Mouse (Mus musculus): ENCODE measurements around the gene Ccdc120.
A peak's percentile ranks its signal among the peaks of the same experiment; 100 is the strongest.
"Not testable (repeated sequence)": the region's sequence is repeated elsewhere in the genome, so short reads cannot be mapped to it uniquely, and the experiment has no call there.

The Ccdc120 gene

DNA sequence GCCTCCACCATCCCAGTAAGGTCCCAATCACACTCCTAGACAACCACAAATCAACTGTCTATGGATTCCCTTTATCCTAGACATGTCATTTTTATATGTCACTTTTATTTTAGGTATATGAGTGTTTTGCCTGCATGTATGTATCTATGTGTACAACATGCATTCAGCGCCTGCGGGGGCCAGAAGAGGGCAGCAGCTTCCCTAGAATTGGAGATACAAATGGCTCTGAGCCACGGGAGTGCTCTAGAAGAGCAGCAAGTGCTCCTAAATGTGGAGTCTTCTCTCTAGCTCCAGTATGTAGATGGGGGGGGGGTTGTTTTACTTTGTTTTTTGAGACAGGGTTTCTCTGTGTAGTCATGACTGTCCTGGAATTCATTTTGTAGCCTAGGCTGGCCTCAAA, 2.9 kb upstream of the Ccdc120 start:
- DNase-seq (ENCODE audit: low spot score in 2 of 2) = not testable (repeated sequence)

DNA sequence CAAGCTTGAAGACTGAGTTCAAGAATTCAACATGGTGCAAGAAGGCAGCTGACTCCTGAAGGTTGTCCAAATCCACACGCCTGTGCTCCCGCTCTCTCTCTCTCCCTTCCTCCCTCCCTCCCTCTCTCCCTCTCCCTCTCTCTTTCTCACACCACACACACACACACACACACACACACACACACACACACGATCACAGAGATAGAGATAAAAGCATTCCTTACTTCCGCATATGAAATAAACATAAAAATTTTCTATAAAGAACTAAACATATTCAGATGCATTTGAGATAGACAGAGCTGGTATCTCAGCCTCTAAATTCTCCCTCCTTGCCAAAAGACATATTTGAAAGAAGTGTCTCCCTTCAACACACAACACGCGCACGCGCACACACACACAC, 5.3 kb downstream of the Ccdc120 start:
- no peak for DNase-seq (ENCODE audit: low spot score in 2 of 2)

DNA sequence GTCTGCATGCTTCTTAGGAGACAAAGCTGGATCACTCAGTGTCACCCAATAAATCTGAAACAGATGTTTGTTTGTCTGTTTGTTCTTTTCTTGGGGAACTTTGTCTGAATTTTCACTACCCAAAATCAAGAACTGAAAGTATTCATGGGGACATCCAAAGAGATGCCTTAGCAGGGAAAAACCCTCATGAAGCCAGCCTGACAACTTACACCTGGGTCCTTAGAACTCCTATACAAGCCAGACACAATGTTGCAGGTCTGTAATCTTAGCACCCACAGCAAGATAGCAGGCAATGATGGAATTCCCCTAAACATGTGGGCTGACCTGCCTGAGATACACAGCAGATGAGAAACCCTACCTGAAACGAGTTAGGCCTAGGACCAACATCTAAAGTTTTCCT, 5.8 kb downstream of the Ccdc120 start:
- no peak for DNase-seq (ENCODE audit: low spot score in 2 of 2)

DNA sequence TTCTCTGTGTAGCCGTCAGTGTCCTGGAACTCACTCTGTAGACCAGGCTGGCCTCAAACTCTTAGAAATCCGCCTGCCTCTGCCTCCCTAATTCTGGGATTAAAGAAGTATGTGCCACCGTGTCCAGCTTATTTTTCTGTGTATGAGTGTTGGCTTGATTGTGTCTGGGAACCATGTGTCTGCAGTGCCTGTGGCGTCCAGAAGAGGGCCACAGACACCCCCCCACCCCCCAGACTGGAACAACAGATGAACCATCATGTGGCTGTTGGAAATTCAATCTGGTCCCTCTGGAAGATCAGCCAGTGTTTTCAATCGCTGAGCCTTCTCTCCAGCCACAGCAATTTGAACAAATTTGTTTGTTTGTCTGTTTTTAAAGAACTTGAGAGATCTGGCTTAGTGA, 7.2 kb downstream of the Ccdc120 start:
- DNase-seq (ENCODE audit: low spot score in 2 of 2) = no peak

DNA sequence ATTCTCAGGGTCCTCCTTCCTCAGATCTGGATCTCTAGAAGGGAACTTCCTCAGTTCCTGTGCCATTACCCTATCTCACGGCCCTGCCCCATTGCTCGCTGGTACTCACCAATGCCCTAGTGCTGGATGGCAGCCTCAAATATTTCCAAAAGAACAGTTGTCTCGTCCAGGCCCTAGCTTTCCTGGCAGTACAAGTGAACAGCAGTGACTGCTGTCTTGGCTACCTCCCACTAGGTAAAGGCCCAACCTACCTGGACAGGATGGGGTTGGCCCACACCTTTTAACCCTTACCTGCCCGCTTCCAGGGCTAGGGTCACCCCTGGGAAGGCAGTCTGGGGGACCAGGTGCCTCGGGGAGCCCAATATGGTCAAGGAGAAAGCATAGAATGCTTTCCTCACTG, 9.6 kb downstream of the Ccdc120 start:
- DNase-seq (ENCODE audit: low spot score in 2 of 2) = no peak

DNA sequence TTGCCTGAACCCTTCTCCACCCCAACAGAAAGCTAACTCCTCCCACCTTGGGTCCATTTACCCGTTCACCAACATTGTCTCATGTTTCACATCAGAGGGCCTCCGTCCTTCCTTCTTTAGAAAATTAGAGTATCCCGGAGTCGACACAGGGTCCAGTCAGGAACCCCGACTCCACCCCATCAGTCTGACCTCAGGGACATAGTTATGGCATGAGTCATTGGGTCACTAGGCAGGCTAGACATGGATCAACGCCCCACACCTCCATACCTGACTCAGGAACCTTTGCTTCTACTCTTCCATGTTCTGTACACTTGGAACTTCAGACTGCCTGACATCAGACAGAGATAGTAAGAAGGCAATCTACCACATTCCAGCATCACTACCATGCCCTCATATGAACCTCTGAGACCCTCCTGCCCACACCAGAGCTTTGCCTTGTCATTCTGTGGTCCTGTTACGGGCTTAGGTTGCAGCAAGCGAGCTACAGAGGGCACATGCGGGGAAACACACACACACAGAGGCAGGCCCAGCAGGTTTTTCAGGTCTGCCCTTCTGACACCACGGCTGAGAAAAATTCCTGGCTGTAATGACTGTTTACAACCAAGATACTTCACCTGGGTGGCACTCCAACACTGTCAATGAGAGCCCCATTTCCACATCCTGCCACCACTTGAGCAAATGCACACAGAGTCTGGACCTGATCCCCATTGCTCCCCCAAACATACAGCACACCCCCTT, 10.5 kb downstream of the Ccdc120 start:
- DNase-seq (ENCODE audit: low spot score in 2 of 2) = no peak

DNA sequence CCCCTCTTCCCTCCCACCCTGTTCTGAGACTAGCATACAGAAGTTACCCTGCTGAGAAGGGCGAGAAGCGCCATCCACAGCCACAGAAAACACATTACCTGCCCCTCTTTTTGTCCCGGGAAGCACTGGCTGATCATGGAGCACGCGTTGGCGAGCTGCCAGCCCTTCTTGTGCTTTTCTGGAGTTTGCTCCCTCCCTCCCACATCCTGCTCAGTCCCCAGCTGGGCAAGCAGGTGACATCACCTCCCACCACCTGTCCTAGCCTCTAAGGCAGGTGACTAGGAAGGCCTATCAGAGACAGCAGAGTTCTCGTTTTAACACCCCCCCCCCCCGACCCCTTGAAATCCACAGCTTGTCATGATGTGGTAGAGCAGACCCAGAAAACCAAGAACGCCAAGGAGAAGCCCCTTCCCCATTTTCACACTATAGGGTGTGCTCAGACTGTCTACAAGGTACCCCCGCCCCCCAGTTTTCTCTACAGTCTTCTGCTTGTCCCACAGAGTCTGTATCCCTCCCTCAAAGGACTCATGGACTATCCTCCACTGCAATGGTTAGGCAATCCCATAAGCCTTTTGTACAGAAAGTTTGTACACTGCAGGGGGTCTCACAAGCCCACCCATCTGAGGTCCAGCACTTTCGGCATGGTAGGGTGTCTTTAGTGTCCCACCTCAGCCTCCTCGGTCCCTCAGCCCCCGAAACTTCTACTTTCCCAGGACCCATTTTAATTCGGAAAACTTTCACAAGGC, 11.2 kb downstream of the Ccdc120 start:
- no peak for DNase-seq (ENCODE audit: low spot score in 2 of 2)

DNA sequence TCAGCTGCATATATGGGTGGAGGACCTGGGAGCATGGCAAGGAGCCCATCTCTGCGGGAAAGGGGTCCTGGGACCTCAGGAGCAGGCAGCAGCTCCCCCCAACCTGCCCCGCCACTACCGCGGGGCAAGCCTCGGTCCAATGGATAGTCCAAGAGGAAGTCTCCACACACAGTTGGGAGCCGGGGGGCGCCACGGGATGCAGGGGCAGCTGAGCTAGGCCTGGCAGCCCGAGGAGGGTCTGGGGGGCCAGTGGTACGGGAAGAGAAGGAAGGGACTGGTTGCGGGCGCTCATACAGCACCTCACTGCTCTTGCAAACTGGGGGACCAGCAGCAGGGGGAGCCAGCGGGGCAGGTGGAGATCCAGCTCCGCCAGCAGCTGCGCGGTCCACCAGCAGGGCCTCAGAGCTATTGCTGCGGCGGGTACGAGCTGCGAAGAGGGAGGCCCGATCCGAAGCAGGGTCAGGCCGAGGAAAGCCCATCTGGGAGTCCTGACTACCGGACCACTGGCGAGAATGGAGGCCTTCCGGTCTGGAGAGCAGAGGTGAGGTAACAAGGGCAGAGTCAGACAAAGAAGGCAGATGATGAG, 17.0 kb downstream of the Ccdc120 start:
- DNase-seq (ENCODE audit: low spot score in 2 of 2) = peak; percentile 69 to 85

DNA sequence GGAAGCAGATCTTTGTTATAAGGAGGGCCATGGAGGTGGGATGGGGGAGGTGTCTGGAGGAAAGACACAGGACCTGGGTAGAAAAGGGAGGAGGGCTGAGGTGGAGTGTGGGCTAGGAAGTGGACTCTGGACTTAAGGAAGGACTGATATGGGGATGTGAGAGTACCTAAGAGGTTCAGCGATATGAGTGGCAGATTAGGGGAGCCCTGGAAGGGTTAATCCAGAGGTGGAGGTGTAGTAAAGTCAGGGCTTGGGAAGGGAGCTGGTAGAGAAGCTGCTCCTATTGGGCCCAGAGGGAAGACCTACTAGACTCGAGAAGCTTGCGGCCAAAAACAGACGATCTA, 21.8 kb downstream of the Ccdc120 start:
- no peak for DNase-seq (ENCODE audit: low spot score in 2 of 2)

DNA sequence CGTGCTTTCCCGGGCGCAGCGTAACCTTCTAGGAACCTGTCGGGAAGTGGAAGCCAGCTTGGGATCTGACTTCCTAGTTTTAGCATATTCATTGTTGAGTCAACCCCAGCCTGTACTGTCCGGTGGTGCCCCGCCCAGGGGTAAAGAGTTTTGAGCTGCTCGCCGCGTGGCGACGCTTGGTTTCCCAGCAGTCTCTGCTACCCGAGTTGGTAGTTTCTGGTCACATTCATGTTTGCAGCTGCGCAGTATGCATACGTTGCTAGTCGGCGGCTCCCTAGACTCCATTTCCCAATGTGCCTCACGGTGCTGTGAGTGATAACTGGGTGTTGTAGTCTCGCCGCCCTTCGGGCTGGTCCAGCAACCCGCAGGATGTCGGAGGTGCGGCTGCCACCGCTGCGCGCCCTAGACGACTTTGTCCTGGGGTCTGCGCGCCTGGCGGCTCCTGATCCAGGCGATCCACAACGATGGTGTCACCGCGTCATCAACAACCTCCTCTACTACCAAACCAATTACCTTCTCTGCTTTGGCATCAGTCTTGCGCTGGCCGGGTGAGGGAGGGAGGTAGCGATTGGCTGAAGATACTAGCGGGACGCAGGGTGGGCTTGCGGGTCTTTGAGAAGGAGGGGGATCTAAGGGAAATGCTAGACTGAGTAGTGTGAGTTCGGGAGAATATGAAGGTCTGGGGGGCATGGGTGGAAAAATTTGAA, 22.3 kb downstream of the Ccdc120 start, which contains the start of gene Praf2:
Gene Praf2, plus strand, starts transcription at position 225 of the 707 bp plus-strand sequence.
- DNase-seq (ENCODE audit: low spot score in 2 of 2) = peak; percentile 60

DNA sequence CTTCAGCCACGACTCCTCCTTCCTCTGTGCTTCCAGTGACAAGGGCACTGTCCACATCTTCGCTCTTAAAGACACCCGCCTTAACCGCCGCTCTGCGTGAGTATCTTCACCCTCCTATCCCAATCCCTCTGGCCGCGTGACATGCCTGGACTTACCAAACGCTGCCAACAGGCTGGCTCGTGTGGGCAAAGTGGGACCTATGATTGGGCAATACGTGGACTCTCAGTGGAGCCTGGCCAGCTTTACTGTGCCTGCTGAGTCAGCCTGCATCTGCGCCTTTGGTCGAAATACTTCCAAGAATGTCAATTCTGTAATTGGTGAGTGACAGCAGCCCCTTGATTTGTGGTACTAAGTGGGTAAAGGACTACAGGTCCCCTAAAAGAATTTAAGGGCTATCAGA, 23.5 kb downstream of the Ccdc120 start:
- DNase-seq (ENCODE audit: low spot score in 2 of 2) = no peak

DNA sequence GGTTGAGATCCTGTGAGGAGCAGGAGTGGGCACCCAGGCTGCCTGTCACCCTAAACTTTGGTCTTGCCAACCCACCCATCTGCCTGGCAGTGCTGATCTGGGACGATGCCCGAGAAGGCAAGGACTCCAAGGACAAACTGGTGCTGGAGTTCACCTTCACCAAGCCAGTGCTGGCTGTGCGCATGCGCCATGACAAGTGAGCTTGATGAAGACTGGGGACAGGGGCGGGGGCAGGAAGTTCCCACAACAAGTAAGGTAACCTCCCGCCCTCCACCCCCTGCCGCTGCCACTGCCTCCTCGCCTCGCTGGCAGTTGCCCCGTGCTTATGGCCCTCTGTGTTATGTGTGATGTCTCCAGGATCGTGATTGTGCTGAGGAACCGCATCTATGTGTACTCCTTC, 24.9 kb downstream of the Ccdc120 start:
- no peak for DNase-seq (ENCODE audit: low spot score in 2 of 2)

DNA sequence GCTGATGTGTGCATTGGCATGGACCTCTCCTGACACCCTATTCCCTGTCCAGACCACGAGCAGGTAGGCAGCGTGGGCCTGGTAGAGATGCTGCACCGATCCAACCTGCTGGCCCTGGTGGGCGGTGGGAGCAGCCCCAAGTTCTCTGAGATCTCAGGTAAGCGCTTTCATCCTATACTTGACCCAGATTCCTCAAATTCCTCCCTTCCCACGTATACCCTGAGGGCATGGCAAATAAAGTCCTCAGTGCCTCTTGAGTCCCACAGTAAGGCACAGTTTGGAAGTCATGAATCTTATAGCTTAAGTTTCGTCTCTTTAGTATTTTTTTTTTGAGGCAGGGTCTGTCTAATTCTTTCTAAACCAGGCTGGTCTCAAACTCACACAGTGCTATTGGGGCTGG, 26.6 kb downstream of the Ccdc120 start:
- no peak for DNase-seq (ENCODE audit: low spot score in 2 of 2)

DNA sequence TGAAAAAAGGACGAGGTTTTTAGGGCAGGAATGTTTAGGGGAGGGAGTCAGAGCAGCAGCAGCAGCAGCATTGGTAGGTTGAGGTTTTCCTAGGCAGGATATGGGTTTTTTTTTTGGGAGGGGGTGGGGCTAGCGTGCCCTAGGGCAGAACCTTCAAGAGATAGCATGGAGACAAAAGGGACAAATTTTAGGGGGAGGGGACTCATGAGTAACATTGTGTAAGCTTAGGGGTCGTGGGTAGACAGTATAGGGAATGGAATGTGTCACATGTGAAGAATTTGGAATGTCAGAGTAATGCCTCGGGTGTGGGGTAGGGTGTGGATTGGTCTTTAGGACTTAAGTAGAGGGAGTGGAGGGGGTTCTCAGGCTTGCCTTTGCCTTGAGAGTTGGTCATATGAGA, 28.0 kb downstream of the Ccdc120 start:
- DNase-seq (ENCODE audit: low spot score in 2 of 2) = no peak

DNA sequence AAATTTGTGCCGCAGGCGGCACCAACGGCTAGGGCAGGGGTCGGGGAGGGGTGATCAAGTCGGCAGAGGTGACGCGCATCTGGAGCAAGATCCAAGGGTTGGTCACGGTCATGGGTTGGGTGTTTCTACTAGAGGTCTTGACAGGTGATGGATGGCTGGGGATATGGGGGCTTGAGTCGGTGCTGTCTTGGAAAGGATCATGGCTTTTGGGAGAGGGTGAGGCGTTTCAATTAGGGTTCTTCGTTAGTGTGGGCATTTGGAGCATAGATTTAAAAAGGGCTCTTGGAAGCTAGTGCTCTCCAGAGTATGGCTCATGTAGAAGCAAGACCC, 28.5 kb downstream of the Ccdc120 start:
- DNase-seq (ENCODE audit: low spot score in 2 of 2) = no peak

DNA sequence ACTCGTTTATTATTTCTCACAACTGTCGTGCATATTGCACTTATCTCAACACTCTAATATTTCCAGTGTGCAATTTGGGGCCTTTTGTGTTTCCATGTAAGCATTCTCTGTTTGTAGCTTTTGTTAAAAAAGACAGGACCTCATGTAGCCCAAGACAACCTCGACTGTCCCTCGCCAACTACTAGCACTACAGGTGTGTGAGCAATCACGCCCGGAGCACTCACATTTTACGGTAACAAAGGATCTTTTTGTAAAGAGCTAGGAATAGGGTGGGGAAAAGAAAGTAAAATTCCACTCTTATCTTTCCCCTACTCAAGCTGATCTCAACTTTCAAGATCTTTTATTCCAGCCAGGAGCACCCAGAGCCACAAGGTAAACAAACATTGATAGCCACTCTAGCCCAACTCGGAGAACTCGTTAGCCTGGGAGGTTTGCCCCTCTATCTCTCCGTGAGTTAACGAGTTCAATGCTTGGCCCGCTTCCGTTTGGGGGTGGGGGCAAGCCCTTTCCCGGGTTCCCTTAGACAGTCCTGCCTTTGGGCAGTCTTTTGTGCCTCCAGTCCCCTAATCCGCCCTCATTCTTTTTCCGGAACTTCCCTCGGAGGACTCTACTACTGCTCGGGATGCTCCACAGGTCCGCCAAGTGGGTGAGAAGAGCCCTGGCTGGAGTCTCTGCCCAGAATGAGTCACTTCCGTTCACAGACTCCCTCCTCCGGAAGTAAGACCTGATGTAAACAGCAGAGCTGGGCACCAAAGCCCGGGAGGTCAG, 29.0 kb downstream of the Ccdc120 start, which contains the start of gene Gm45208:
Gene Gm45208, plus strand, starts transcription at position 732 of the 768 bp plus-strand sequence.
- DNase-seq (ENCODE audit: low spot score in 2 of 2) = peak; percentile 38 to 49

DNA sequence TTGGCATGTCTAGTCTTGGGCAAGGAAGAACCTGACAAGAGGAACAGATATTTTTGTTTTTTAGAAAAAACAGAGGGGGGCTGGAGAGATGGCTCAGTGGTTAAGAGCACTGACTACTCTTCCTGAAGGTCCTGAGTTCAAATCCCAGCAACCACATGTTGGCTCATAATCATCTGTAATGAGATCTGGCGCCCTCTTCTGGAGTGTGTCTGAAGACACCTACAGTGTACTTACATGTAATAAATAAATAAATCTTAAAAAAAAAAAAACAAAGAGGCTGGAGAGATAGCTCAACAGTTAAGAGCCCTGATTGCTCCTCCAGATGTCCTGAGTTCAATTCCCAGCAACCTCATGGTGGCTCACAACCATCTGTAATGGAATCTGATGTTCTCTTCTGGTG, 34.6 kb downstream of the Ccdc120 start:
- DNase-seq (ENCODE audit: low spot score in 2 of 2) = not testable (repeated sequence)

DNA sequence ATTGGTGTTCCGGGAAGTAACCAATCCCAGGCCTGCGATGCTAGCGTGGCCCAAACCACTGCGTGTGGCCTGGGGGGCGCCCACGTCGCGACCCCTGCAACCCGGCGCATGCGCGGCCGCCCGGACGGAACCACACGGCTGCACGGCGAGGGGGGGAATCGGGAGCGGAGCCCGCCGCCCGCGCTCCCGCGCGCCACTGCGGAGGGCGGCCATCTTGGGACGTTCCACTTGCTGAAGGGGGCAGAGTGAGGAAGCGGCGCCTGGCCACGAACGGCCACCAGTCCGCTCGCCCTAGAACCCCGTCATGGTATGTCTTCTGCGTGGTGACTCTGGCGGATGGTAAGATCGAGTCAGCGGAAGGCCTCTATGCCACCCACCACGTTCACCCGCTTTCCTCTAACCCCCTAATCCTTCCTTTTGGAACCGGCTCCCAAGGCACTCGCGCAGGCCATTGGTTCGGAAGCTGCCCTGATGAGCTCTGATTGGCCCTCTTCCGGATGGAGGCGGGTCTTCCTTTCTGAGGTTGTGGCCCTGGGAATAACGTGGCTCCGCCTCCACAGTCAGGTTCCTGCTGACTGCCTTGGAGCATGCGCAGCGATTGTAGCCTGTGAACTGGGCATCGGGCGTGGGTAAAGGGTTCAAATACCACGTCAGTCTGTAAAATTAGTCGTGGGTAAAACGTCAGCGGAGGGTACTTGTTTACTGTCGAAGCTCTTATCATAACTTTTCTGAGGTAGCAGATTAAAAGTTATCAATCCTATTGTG, 36.4 kb downstream of the Ccdc120 start, which contains the start of gene Wdr45:
Gene Wdr45, plus strand, starts transcription at position 199 of the 765 bp plus-strand sequence.
- peak; percentile 85 to 90 for DNase-seq (ENCODE audit: low spot score in 2 of 2)

DNA sequence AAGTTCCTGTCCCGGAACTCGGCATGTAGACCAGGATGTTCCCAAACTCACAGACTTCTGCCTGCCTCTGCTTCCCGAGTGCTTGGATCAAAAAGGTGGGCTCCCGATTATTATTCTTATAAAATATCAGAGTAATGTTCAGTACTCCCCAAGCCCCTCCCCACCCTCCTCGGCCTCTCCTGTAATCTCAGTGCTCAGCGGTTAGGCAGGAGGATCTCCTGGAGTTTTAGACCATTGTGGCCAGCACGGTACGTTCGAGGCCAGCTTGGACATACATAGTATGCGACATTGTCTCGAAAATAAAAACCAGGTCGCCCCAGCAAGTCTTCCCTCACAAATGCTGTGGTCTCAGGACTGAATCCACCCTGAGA, 37.0 kb downstream of the Ccdc120 start:
- DNase-seq (ENCODE audit: low spot score in 2 of 2) = not testable (repeated sequence)

DNA sequence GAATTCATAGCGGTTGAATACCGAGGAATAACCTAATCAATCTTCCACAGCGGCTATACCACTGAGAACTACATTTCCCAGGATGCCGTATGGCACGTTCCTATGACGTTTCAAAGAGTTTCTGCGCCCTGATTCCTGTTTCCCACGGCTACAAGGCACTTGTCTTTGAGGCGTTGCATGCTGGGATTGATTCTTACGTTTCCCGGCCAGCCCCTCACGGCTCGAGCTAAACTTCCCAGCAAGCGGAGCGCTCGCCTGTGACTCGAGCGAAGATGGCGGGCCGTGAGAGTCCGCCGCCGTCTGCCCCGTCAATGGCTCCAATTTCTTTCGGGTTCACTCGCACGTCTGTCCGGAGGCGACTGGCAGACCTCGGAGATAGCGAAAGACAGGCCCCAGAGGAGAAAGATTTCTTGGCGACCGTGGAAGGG, 53.7 kb downstream of the Ccdc120 start, which contains the start of gene Gpkow:
Gene Gpkow, plus strand, starts transcription at position 178 of the 428 bp plus-strand sequence.
- DNase-seq (ENCODE audit: low spot score in 2 of 2) = peak; percentile 69 to 74

DNA sequence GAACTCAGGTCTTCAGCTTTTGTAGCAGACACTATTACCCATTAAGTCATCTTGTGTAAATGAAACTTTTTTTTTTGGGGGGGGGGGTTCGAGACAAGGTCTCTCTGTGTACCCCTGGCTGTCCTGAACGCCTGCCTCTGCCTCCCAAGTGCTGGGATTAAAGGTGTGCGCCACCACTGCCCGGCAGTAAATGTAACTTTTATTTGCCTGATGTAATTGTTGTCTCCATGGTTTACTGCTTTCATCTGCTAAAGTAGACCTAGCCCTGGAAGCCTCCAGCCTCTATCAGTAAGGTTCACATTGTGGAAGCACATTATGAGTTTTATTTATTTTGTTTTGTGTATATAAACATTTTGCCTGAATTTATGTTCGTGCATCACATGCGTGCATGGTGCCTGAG, 54.2 kb downstream of the Ccdc120 start:
- DNase-seq (ENCODE audit: low spot score in 2 of 2) = no peak
